Mouse (Mus musculus): ENCODE data around the gene Prkd1. TPM values are rescaled to one million over a fixed set of nuclear protein-coding genes. Genes with fewer than 3 reads are reported as not detected.
"Not testable (repeated sequence)": the region's sequence is repeated elsewhere in the genome, so short reads cannot be mapped to it uniquely, and the experiment has no call there.

Gene Prkd1
- polyA plus RNA-seq (2015; fragmentation: Nextera tagmentation; extraction: Ambion mirVana): 2.1 and 2.3 TPM in 2 replicates

DNA sequence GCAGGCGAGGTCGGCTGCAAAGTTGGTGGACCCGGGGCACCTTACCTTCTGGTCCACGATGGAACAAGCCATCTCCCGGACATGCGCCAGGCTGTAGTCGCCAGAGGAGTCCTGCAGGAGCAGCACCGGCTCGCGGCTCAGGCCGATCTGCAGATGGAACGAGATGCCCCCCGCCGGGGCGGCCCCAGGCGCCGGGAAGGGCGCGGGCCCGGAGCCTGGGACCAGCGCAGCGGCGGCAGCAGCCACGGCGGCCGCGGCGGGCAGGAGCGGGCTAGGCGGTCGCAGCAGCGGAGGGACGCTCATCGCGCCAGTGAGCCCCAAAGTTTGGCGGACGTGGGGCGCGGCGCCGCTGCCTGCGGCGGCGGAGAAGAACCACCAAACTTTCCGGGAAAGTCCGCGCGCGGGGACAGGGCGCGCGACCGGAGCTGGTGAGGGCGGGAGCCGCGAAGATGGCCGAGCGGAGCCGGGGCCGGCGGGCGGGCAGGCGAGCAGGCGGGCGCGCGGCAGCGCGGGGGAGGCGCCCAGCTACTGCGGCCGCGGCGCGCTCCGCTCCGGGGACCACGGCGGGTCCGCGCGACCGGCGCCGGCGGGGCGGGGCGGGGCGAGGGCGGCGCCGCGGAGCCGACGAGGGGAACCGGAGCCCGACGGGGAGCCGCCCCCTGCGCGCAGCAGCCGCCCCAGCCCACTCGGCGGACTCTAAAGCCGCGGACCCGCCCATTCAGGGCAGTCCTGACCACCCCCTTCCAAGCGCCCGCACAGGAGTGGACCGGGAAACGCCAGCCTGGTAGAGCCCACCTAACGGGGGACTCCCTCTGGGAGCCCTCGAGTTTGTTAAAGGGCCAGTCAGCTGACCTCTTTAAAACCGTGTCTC, at the start of gene Prkd1:
TSS of gene Prkd1 (minus strand) at position 428 of the 871 bp plus-strand sequence.
- peak; percentile 96 for ATAC-seq (replicated peaks)
- no peaks in the 10 kb centered on the region for H3K9me3 ChIP-seq
- H3K27ac ChIP-seq: peak within 1 kb of the TSS; percentile 2; the same call in 1 of the 2 replicates
- peak within 1 kb of the TSS; percentile 69 for H3K4me3 ChIP-seq
- H3K36me3 ChIP-seq (replicated peaks): no peaks in the 10 kb centered on the region
- H3K9ac ChIP-seq: peak within 1 kb of the TSS; percentile 67
- under 1% methylated on average over 69 of the region's 114 CpGs for WGBS
- peak within 1 kb of the TSS; percentile 95 for H3K4me2 ChIP-seq
- peaks cover 13% of the 10 kb centered on the region; the same call in 1 of the 2 replicates for H3K4me1 ChIP-seq
- H3K27me3 ChIP-seq (replicated peaks): 0 out of 2 replicates have a peak, but pooled peaks cover 5% of the 10 kb centered on the region

DNA sequence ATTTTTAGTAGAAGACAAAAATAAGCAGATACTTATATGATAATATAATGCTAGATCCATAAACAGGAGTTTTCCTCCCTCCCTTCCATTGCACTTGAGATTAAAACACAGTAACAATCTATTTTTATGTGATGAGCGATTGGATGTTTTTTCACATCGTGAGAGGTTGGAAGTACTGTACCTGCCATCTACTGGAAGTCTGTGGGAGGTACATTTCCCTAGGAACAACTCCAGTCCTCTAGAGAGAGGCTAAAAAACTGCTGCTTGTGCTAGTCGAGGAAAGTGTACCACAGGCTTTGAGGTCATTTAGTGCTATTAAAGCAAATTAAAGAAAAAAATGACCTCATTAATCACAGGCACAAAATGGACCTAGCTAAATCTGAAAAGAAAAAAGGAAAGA, 48.6 kb upstream of the Prkd1 start:
- Histone ChIP-seq H3K4me3 (no peak overlapping the region), H3K9me3 (no peaks in the 10 kb centered on the region), H3K9ac (no peak overlapping the region), H3K4me1 (no peaks in the 10 kb centered on the region), H3K27ac (no peak overlapping the region), H3K4me2 (no peak overlapping the region), H3K27me3 (replicated peaks) (no peaks in the 10 kb centered on the region), H3K36me3 (replicated peaks) (no peaks in the 10 kb centered on the region)
- peak; percentile 90 for ATAC-seq (replicated peaks)
- 9% methylated on average over 3 of the region's 3 CpGs for WGBS

DNA sequence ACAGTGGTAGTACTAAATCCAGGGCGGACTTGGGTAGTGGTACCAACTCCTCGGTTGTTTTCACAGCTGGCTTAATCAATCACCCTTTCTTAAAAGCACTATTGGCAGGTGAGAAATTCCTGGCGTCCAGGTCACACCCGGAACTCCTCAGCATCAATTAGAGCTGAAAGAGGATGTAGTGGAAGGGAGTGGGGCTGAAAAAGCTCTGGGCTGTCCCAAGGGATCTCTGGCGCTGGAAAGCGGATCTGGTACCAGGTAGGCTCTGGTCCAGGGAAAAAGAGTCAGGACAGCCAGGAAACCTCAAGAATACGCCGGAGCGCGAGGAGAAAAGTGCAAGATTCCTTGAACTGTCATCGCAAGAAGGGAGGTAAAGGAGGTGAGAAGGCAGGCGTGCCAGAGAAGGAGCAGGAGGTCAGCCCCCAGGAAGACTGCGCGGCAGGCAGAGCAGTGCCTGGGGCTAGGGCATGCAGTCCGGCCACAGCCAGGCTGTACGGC, 675 bp downstream of the Prkd1 start:
- peak overlapping the region; percentile 2; the same call in 1 of the 2 replicates for H3K27ac ChIP-seq
- H3K4me2 ChIP-seq: peak overlapping the region; percentile 95
- peak overlapping the region; percentile 67 for H3K9ac ChIP-seq
- H3K4me3 ChIP-seq: peak overlapping the region; percentile 69
- ATAC-seq (replicated peaks): no peak; the same call in none of the 2 replicates
- H3K36me3 ChIP-seq (replicated peaks): no peaks in the 10 kb centered on the region
- H3K27me3 ChIP-seq (replicated peaks): 0 out of 2 replicates have a peak, but pooled peaks cover 5% of the 10 kb centered on the region
- WGBS: 2% methylated on average over 16 of the region's 16 CpGs
- peaks cover 13% of the 10 kb centered on the region; the same call in 1 of the 2 replicates for H3K4me1 ChIP-seq
- no peaks in the 10 kb centered on the region for H3K9me3 ChIP-seq

GRCm38 (mm10) chr12:50646857-50647256, 2.0 kb downstream of the Prkd1 start:
- Histone ChIP-seq H3K4me2 (no peak overlapping the region), H3K9ac (no peak overlapping the region), H3K4me1 (peaks cover 13% of the 10 kb centered on the region; the same call in 1 of the 2 replicates), H3K27me3 (replicated peaks) (0 out of 2 replicates have a peak, but pooled peaks cover 5% of the 10 kb centered on the region), H3K27ac (no peak overlapping the region), H3K36me3 (replicated peaks) (no peaks in the 10 kb centered on the region), H3K9me3 (no peaks in the 10 kb centered on the region), H3K4me3 (no peak overlapping the region)
- 92% methylated on average over 4 of the region's 4 CpGs for WGBS
- no peak for ATAC-seq (replicated peaks)

DNA sequence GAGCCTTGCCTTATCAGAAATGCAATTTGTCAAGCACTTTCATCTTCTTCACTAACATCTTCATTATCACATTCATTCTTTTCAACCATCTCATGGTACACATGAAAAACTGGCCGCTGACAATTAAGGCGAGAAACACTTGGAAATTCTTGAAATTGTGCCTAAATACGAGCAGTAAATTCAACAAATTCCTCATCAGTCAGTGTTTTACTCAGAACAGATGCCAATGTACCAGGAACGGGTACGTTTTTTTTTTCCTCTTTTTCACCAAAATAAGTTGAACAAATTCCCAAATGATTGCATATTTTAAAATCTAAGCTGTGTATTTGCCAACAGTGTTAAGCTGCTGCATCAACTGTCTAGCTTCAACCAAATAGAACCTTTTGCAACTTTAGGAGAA, 6.2 kb downstream of the Prkd1 start:
- Histone ChIP-seq H3K9ac (no peak overlapping the region), H3K27me3 (replicated peaks) (0 out of 2 replicates have a peak, but pooled peaks cover 3% of the 10 kb centered on the region), H3K4me2 (no peak overlapping the region), H3K27ac (no peak overlapping the region), H3K4me1 (0 out of 2 replicates have a peak, but pooled peaks cover 3% of the 10 kb centered on the region), H3K36me3 (replicated peaks) (no peaks in the 10 kb centered on the region), H3K4me3 (no peak overlapping the region), H3K9me3 (no peaks in the 10 kb centered on the region)
- 84% methylated on average over 5 of the region's 5 CpGs for WGBS
- ATAC-seq (replicated peaks): no peak

DNA sequence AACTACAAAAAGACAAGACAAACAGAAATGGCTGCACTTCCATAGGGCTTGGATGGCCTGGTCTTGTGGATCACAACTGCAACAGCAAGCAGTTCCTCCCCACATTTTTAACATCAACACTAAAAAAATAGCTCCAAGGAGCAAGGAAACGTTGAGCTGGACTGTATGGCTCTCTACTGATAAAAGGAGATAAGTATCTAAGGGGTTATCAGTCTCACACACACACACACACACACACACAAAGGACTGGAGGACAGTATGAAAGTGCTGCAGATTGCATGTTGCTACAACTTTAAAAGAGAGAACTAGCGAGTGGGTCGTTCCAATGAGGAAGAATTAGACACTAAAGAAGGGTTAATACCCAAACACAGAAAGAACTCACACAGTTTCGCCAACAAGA, 8.7 kb downstream of the Prkd1 start:
- Histone ChIP-seq H3K9ac (no peak overlapping the region), H3K4me2 (no peak overlapping the region), H3K9me3 (no peaks in the 10 kb centered on the region), H3K27me3 (replicated peaks) (no peaks in the 10 kb centered on the region), H3K4me3 (no peak overlapping the region), H3K4me1 (no peaks in the 10 kb centered on the region), H3K27ac (no peak overlapping the region), H3K36me3 (replicated peaks) (no peaks in the 10 kb centered on the region)
- WGBS: 93% methylated on average over 4 of the region's 4 CpGs
- no peak for ATAC-seq (replicated peaks)

- ATAC-seq (replicated peaks): no peak
- Histone ChIP-seq H3K9ac (no peak overlapping the region), H3K4me1 (no peaks in the 10 kb centered on the region), H3K4me3 (no peak overlapping the region), H3K27me3 (replicated peaks) (no peaks in the 10 kb centered on the region), H3K27ac (no peak overlapping the region), H3K9me3 (no peaks in the 10 kb centered on the region), H3K4me2 (no peak overlapping the region), H3K36me3 (replicated peaks) (no peaks in the 10 kb centered on the region)
- WGBS: 86% methylated on average over 6 of the region's 6 CpGs
Measured at GRCm38 (mm10) chr12:50634436-50634835, 14.5 kb downstream of the Prkd1 start.

- H3K4me1 ChIP-seq; H3K36me3 ChIP-seq (replicated peaks); H3K27ac ChIP-seq; H3K27me3 ChIP-seq (replicated peaks); H3K9ac ChIP-seq; ATAC-seq (replicated peaks); H3K9me3 ChIP-seq; H3K4me2 ChIP-seq; H3K4me3 ChIP-seq: not testable (repeated sequence)
- 69% methylated on average over 2 of the region's 2 CpGs for WGBS
Measured at GRCm38 (mm10) chr12:50626100-50626499, 22.8 kb downstream of the Prkd1 start.

- ATAC-seq (replicated peaks): no peak
- H3K4me3 ChIP-seq: no peak overlapping the region
- WGBS: 61% methylated on average over 4 of the region's 4 CpGs
- H3K4me2 ChIP-seq: no peak overlapping the region
- H3K9me3 ChIP-seq: no peaks in the 10 kb centered on the region
- H3K4me1 ChIP-seq: no peaks in the 10 kb centered on the region
- H3K27me3 ChIP-seq (replicated peaks): no peaks in the 10 kb centered on the region
- no peak overlapping the region for H3K27ac ChIP-seq
- H3K36me3 ChIP-seq (replicated peaks): no peaks in the 10 kb centered on the region
- H3K9ac ChIP-seq: no peak overlapping the region
Measured at GRCm38 (mm10) chr12:50624175-50624574, 24.7 kb downstream of the Prkd1 start.

GRCm38 (mm10) chr12:50615852-50616251, 33.0 kb downstream of the Prkd1 start:
- Histone ChIP-seq H3K9ac (no peak overlapping the region), H3K4me1 (no peaks in the 10 kb centered on the region), H3K27me3 (replicated peaks) (no peaks in the 10 kb centered on the region), H3K4me2 (no peak overlapping the region), H3K4me3 (no peak overlapping the region), H3K27ac (no peak overlapping the region), H3K9me3 (no peaks in the 10 kb centered on the region), H3K36me3 (replicated peaks) (no peaks in the 10 kb centered on the region)
- 90% methylated on average over 1 of the region's 1 CpGs for WGBS
- ATAC-seq (replicated peaks): no peak

GRCm38 (mm10) chr12:50614341-50614740, 34.6 kb downstream of the Prkd1 start:
- H3K27me3 ChIP-seq (replicated peaks): no peaks in the 10 kb centered on the region
- ATAC-seq (replicated peaks): no peak

DNA sequence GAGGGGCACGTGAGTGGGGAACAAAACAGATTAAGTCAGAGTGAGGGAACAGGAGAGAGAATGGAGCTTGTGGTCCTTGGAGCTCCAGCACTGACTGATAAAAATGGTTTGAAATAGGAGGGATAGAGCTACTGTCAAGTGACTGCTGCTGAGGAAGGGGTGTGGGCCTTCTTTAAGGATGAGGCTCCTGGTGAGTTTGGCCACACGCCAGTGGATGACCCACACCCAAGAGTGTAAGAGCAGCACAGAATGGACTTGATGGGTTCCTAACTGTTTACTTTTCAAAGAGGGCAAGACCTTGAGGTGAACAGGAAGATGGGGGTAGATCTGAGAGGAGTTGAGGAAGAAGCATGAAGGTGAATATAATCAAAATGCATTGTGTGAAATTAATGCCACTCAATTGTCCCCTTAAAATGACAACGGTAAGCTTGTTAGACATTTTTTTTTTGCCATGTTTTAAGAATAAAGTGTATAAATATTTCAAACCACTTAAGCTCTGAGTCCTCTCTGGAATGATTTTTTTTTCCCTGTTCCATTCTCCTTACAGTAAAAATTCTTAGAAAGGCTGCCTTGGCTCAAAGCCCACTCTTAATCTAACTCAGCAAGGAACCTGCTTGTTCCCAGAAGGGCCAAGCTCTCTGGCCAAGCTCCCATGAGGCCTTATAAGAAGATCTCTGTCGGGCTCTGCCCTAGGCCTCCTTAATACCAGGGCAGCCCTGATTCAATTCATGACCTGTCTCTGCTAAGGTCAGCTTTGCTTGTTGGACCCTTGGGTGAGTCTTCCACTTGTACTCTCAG, 42.0 kb downstream of the Prkd1 start:
- no peak overlapping the region for H3K4me3 ChIP-seq
- no peaks in the 10 kb centered on the region for H3K36me3 ChIP-seq (replicated peaks)
- no peaks in the 10 kb centered on the region for H3K4me1 ChIP-seq
- no peaks in the 10 kb centered on the region for H3K9me3 ChIP-seq
- no peak overlapping the region for H3K9ac ChIP-seq
- H3K4me2 ChIP-seq: no peak overlapping the region
- H3K27ac ChIP-seq: no peak overlapping the region
- H3K27me3 ChIP-seq (replicated peaks): no peaks in the 10 kb centered on the region
- WGBS: 80% methylated on average over 4 of the region's 4 CpGs
- no peak for ATAC-seq (replicated peaks)

More at GRCm38 (mm10) chr12:50614341-50614740, 34.6 kb downstream of the Prkd1 start:
- Histone ChIP-seq H3K9ac (no peak overlapping the region), H3K36me3 (replicated peaks) (no peaks in the 10 kb centered on the region), H3K4me3 (no peak overlapping the region), H3K9me3 (no peaks in the 10 kb centered on the region), H3K4me1 (no peaks in the 10 kb centered on the region), H3K4me2 (no peak overlapping the region), H3K27ac (no peak overlapping the region)
- WGBS: 55% methylated on average over 6 of the region's 6 CpGs
